In the genomic region with DNA sequence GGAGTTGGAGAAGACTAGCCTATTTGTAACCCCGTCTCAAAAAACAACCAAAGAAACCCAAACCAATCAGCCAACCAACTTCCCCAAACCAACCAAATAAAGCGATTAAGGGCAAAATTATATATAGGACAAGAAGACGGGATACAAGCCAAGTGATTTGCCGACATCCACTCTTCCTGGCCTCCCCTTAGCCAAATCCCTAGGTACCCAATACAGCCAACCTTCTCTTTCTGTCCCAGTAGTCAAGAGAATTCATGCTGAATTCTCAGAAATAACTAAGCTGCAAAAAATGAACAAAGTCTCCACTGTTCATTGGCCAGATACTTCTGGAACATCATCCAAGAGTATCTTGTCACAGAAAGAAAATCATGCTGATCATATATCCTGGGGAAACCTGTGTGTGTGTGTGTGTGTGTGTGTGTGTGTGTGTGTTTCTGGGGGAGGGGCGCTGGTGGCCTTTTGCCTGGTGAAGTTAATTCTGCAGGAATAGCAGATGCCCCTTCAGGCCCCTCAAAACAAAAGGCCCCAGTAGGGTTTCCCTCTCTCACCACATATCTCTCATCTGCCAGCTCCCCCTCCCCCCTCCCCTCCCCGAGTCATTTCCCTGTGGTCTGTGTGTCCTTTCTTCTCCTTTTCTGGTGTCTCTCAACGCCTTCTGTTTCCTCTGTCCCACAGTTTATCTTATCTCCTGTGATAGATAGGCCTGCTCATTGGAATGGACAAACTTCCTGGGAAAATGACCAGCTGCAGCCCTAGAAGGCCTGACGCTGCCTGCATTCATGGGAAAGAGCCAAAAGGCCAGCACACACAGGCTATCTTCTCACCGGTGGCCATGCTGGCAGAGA, we compare ENCODE assay signal across 9 mouse cellular contexts. TPM values are rescaled to one million over a fixed set of nuclear protein-coding genes. Genes with fewer than 3 reads are reported as not detected.
DNase-seq lines count a peak whose midpoint lies in the region; ATAC-seq and TF ChIP-seq lines count a peak whose summit lies in the region.
"Had no signal": no experiment of that assay in that cellular context is flagged by ENCODE, and none has a peak within 500 bp of the region (broad histone marks: within the 10 kb centered on the region; RNA-seq: fewer than 3 reads in every experiment).

No protein-coding gene starts in this region.

- H3K79me2 ChIP-seq in liver, adult 2 months (ENCODE audit: control insufficient read depth, insufficient read depth, low read length): no peaks in the 10 kb centered on the region

- TF ChIP-seq CTCF in liver, adult 2 months (IDR thresholded peaks at IDR 0.05; ENCODE audit: low read depth, low read length): no peak

- peaks cover 5% of the 10 kb centered on the region for H3K4me1 ChIP-seq in liver, adult 2 months (ENCODE audit: control insufficient read depth, insufficient read depth, low read length)
- peaks cover 10% of the 10 kb centered on the region for H3K4me1 ChIP-seq in neural tube, embryonic 11.5 days (ENCODE audit: control insufficient read depth, insufficient read depth, low read length)

- no peak overlapping the region for H3K27ac ChIP-seq in liver, adult 2 months (replicated peaks; ENCODE audit: insufficient read depth, low read depth, low read length)
- H3K27ac ChIP-seq in neural tube, embryonic 11.5 days (ENCODE audit: low read depth, low read length): peak overlapping the region; percentile 54; the same call in 1 of the 2 replicates
- H3K27ac ChIP-seq: limb, embryonic 15.5 days had no signal

- no peak overlapping the region for H3K4me2 ChIP-seq in neural tube, embryonic 11.5 days (ENCODE audit: low read depth)
- H3K4me2 ChIP-seq: limb, embryonic 15.5 days had no signal

- H3K9me3 ChIP-seq in neural tube, embryonic 11.5 days (ENCODE audit: control insufficient read depth, low read length): no peaks in the 10 kb centered on the region
- H3K9me3 ChIP-seq: limb, embryonic 15.5 days had no signal

- H3K4me3 ChIP-seq in liver, adult 2 months (ENCODE audit: insufficient read depth, low read depth, low read length): no peak overlapping the region
- H3K4me3 ChIP-seq in neural tube, embryonic 11.5 days (ENCODE audit: low read depth, low read length): no peak overlapping the region
- H3K4me3 ChIP-seq: limb, embryonic 15.5 days had no signal

- no peaks in the 10 kb centered on the region for H3K27me3 ChIP-seq in liver, adult 2 months (ENCODE audit: control insufficient read depth, insufficient read depth, low read length)
- no peaks in the 10 kb centered on the region for H3K27me3 ChIP-seq in neural tube, embryonic 11.5 days (ENCODE audit: control insufficient read depth, insufficient read depth, low read length)
- H3K27me3 ChIP-seq: limb, embryonic 15.5 days had no signal

- peak; percentile 91 for DNase-seq in Muller cell, postnatal 12 days (ENCODE audit: inconsistent ontology term)
- DNase-seq in heart, adult 18-20 months: peak; percentile 55 to 74
- peak; percentile 42 for DNase-seq in liver, adult 2 months (ENCODE audit: extremely low read depth, low read depth, low spot score)
- peak; percentile 64 for DNase-seq in neural tube, embryonic 11.5 days (ENCODE audit: low spot score)
- no peak for DNase-seq in gastrocnemius, adult 8-10 months (ENCODE audit: low spot score in 2 of 2)
- DNase-seq in kidney, adult 11 months: no peak
- DNase-seq in gastrocnemius, postnatal 4 days (ENCODE audit: low spot score in 2 of 2): no peak
- DNase-seq in natural killer cell, adult 2 months (ENCODE audit: low spot score in 2 of 2): no peak

- 61% methylated on average over 9 of the region's 9 CpGs for WGBS in liver, adult 2 months
- whole genome bisulfite sequencing in neural tube, embryonic 11.5 days: 46% methylated on average over 9 of the region's 9 CpGs

- TF ChIP-seq POLR2A in liver, adult 2 months (IDR thresholded peaks at IDR 0.05; ENCODE audit: extremely low read depth, insufficient read depth, low read length): no peak

- H3K36me3 ChIP-seq in liver, adult 2 months (ENCODE audit: control insufficient read depth, insufficient read depth, low read length): no peaks in the 10 kb centered on the region
- no peaks in the 10 kb centered on the region for H3K36me3 ChIP-seq in neural tube, embryonic 11.5 days (ENCODE audit: control insufficient read depth, insufficient read depth, low read length)
- H3K36me3 ChIP-seq: limb, embryonic 15.5 days had no signal

- ATAC-seq in neural tube, embryonic 11.5 days (ENCODE audit: insufficient read depth, low FRiP score, low TSS enrichment): peak; percentile 68

- H3K9ac ChIP-seq in liver, adult 2 months (ENCODE audit: low read depth, low read length): no peak overlapping the region
- no peak overlapping the region for H3K9ac ChIP-seq in neural tube, embryonic 11.5 days (ENCODE audit: low read length)
- H3K9ac ChIP-seq: limb, embryonic 15.5 days had no signal

RNA-seq across cellular contexts. Expression of a gene that starts 3.9 kb away (rescaled TPM):
- under 1 TPM; 0.07 to 0.18 TPM for total RNA-seq in heart, adult 18-20 months (2021)
- 0.09 and 0.13 TPM in 2 replicates for total RNA-seq in liver, adult 2 months (2014; rRNA removed)
- 0.02 and 0.09 TPM in 2 replicates for polyA plus RNA-seq in liver, adult 2 months (2012; rRNA removed)
- not detected in 2 replicates for polyA plus RNA-seq in neural tube, embryonic 11.5 days (2014; fragmentation: Nextera tagmentation; extraction: Ambion mirVana)
- total RNA-seq in gastrocnemius, adult 8-10 months (2022): not detected
- total RNA-seq in gastrocnemius, postnatal 4 days (2021): under 1 TPM; 0.31 to 0.42 TPM

RNA-seq across cellular contexts. Expression of a gene that starts 25.6 kb away (rescaled TPM):
- 10 to 100 TPM; 16.7 to 19.3 TPM for total RNA-seq in heart, adult 18-20 months (2021)
- 22.8 and 25.7 TPM in 2 replicates for total RNA-seq in liver, adult 2 months (2014; rRNA removed)
- polyA plus RNA-seq in liver, adult 2 months (2012; rRNA removed): 13.8 and 17.2 TPM in 2 replicates
- 59.0 and 59.8 TPM in 2 replicates for polyA plus RNA-seq in neural tube, embryonic 11.5 days (2014; fragmentation: Nextera tagmentation; extraction: Ambion mirVana)
- 10 to 100 TPM; 10.7 to 16.0 (median 13.3) TPM for total RNA-seq in gastrocnemius, adult 8-10 months (2022)
- 10 to 100 TPM; 40.8 to 45.6 TPM for total RNA-seq in gastrocnemius, postnatal 4 days (2021)

RNA-seq across cellular contexts. Expression of a gene that starts 45.6 kb away (rescaled TPM):
- 10 to 100 TPM; 24.6 to 32.5 TPM for total RNA-seq in heart, adult 18-20 months (2021)
- total RNA-seq in liver, adult 2 months (2014; rRNA removed): 28.9 and 34.3 TPM in 2 replicates
- 6.0 and 6.7 TPM in 2 replicates for polyA plus RNA-seq in liver, adult 2 months (2012; rRNA removed)
- 20.8 and 25.4 TPM in 2 replicates for polyA plus RNA-seq in neural tube, embryonic 11.5 days (2014; fragmentation: Nextera tagmentation; extraction: Ambion mirVana)
- total RNA-seq in gastrocnemius, adult 8-10 months (2022): 10 to 100 TPM; 34.9 to 50.3 (median 38.4) TPM
- total RNA-seq in gastrocnemius, postnatal 4 days (2021): 10 to 100 TPM; 40.8 to 44.2 TPM

RNA-seq across cellular contexts. Expression of a gene that starts 53.8 kb away (rescaled TPM):
- total RNA-seq in heart, adult 18-20 months (2021): not detected
- not detected in 2 replicates for total RNA-seq in liver, adult 2 months (2014; rRNA removed)
- polyA plus RNA-seq in liver, adult 2 months (2012; rRNA removed): not detected in 2 replicates
- polyA plus RNA-seq in neural tube, embryonic 11.5 days (2014; fragmentation: Nextera tagmentation; extraction: Ambion mirVana): 0.58 and 0.81 TPM in 2 replicates
- total RNA-seq in gastrocnemius, adult 8-10 months (2022): not detected
- total RNA-seq in gastrocnemius, postnatal 4 days (2021): not detected

RNA-seq across cellular contexts. Expression of a gene that starts 54.3 kb away (rescaled TPM):
- total RNA-seq in heart, adult 18-20 months (2021): not detected
- not detected in 2 replicates for total RNA-seq in liver, adult 2 months (2014; rRNA removed)
- not detected in 2 replicates for polyA plus RNA-seq in liver, adult 2 months (2012; rRNA removed)
- polyA plus RNA-seq in neural tube, embryonic 11.5 days (2014; fragmentation: Nextera tagmentation; extraction: Ambion mirVana): not detected in 2 replicates
- total RNA-seq in gastrocnemius, adult 8-10 months (2022): not detected
- not detected for total RNA-seq in gastrocnemius, postnatal 4 days (2021)
- polyA plus RNA-seq: limb, embryonic 15.5 days had no signal

Comparison
In these comparisons a context has a peak if more than half of its experiments do, and no peak if none do; other contexts are left out.
1. DNase-seq: peak in Muller cell, postnatal 12 days (single experiment), heart, adult 18-20 months (2 of 2), liver, adult 2 months (single experiment) and neural tube, embryonic 11.5 days (single experiment); none in gastrocnemius, adult 8-10 months (0 of 2), kidney, adult 11 months (single experiment), gastrocnemius, postnatal 4 days (0 of 2) and natural killer cell, adult 2 months (0 of 2).